Mouse (Mus musculus) A20 (cell line): ENCODE measurements around the gene Tbc1d14.
A peak's percentile ranks its signal among the peaks of the same experiment; 100 is the strongest.

ENCODE experiments used
- DNase-seq: peaks from one replicate; pipeline ENCODE4 v3.0.0-alpha.2; 2011; ENCODE audit warnings: low read depth, low spot score

Tbc1d14 gene

GRCm38 (mm10) chr5:36556289-36556688 lies 36.8 kb downstream of the Tbc1d14 start:
- DNase-seq: no peak

- no peak for DNase-seq
Observed at GRCm38 (mm10) chr5:36554496-36554895, 38.6 kb downstream of the Tbc1d14 start.

- DNase-seq: peak; percentile 74
Observed at GRCm38 (mm10) chr5:36553886-36554285, 39.2 kb downstream of the Tbc1d14 start.

DNA sequence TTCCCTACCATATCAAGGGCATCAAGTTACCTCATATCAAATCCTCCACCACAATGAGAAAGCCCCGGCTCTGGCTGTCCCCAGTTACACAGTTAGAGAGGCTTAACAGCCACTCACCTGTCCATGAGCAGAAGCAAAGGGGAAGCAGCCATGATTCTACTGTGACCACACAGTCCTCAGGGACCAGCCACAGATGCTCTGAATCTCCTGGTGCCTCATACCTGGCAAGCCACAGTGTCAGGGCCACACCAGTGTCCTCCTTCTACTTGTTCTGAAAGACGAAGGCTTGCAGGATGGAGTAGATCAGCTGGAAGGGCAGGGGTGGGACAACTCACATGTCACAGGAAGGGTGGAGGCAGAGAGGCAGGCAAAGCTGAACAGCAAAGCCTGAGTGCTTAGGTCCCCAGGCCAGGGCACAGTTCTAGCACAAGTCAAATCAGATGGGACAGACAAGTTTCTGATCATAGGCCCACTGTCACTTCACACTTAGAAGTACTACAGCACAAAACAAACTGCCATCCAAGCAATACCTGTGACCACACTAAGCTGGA lies 39.9 kb downstream of the Tbc1d14 start:
- DNase-seq: peak; percentile 54

DNA sequence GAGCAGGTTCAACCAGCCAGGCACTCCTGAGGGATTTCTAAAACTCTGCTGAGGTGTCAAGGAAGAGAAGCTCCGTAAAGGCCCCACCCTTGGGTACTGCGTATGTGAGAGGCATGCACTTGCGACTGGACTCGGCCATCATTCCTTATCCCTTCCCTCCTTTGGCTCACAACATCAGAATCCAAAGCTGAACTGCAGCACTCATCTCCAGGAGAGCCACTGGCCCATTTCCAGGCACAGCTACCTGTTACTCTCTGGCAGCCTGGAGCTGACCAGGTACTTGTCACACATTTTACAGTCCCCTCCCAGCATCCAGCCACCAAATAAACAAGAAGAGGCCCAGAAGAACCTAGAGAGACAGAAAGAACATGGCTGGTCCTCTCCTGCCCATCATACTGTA lies 40.7 kb downstream of the Tbc1d14 start:
- no peak for DNase-seq

DNA sequence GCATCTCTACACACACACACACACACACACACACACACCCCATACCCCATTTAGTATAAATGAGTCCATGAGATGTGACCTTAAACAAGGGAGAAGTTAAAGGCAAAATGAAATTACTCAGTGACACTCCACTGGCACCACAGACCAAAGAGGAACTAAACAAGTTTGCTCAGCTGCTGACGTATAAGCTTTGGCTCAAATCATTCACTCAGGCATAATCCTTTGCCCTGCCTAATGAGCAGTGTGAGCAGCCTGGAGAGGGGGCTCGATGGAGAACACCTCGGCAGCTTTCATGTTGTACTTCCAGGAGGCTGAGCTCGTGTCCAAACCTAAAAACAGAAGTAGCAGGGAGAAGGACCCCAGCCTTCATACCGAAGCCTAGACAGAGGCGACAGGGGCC lies 43.8 kb downstream of the Tbc1d14 start:
- DNase-seq: peak; percentile 82

GRCm38 (mm10) chr5:36544765-36545164 lies 48.3 kb downstream of the Tbc1d14 start:
- no peak for DNase-seq

DNA sequence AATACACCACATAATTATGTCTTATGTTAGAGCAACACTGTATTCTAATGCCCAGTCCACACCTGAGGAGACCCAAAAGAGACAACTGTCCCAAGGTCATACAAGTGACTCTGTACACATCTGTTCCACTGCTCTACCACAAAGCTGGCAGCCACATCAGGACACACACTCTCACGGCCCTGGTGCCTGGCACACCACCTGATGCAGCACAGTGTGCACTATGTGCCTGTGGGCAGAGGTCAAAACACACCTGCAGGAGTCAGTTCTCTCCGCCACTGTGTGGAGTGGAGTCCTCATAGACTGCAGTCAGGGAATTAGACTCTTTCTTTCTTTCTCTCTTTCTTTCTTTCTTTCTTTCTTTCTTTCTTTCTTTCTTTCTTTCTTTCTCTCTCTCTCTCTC lies 52.1 kb downstream of the Tbc1d14 start:
- DNase-seq: no peak

GRCm38 (mm10) chr5:36538576-36539187 lies 54.4 kb downstream of the Tbc1d14 start:
- peak; percentile 84 for DNase-seq

DNA sequence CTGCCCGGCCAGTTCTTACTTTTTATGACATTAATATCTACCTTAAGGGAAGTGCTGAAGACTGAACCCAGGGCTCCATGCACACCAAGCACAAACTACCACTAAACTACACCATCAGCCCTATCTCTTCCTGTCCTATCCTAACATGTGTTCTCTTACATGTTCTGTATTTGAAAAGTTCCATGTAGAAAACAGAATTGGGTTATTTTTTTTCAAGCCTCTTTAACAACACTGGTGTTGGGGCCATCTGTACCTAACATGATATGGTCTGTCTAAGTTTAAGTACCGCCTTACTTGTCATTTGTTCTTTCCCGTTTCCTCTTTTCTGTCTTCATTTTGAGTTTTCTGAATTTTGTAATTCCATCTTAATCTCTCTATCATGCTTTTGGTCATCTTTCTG lies 56.7 kb downstream of the Tbc1d14 start:
- DNase-seq: peak; percentile 73

- DNase-seq: peak; percentile 74
Observed at GRCm38 (mm10) chr5:36535438-36536176, 57.5 kb downstream of the Tbc1d14 start.

DNA sequence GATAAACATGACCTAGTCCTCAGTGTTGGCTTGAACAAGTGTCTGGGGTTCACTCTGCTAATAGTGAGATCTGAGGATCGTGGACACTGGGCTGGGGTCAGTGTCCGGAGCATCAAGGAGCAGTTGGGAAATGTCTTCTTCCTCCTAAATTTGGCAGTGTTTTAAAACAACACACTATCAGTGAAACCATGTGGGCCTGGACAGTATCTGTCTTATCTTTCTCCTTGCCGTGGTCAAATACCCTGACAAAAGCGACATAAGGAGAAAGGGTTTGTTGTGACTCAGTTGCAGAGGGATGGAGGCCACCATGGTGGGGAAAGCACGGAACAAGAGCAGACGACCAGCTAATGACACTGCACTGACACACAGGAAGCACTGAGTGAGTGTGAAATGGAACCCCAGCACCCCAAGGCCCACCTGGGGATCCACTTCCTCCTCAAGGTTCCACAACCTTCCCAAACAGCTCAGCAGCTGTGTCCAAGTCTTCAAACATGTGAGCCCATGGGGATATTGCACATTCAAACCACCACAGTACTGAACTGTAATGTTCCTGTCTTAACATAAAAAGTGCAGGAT lies 58.5 kb downstream of the Tbc1d14 start:
- peak; percentile 69 for DNase-seq

DNA sequence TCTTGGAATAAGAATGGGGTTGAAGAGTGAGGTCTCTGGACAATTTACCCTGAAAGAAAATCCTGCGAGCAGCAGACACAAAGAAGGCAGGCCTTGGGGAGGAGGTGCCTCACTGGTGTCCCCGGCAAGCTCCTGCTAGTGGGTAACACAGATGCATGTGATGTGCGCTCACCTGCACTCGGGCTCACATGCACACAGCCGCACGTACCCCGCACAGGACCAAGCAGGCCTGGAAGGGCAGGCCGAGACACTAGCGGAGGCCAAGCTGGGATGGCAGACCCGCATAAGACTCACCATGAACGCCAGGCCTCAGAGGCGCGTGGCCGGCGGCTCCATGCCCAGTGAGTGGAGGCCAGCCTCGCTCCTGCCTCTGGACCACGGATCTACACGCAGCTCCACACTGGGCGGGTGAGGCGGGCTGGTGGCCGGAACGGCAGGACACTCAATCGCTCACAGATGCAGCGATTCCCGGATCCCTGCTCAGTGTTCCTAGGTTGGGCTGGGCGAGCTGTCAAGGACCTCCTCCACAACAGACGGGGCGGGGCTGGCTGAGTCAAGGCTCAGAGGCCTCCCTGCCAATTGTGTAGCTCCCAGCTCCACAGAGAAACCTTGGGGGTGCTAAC lies 62.8 kb downstream of the Tbc1d14 start:
- DNase-seq: peak; percentile 87

- DNase-seq: no peak
Observed at GRCm38 (mm10) chr5:36529698-36530097, 63.4 kb downstream of the Tbc1d14 start.

DNA sequence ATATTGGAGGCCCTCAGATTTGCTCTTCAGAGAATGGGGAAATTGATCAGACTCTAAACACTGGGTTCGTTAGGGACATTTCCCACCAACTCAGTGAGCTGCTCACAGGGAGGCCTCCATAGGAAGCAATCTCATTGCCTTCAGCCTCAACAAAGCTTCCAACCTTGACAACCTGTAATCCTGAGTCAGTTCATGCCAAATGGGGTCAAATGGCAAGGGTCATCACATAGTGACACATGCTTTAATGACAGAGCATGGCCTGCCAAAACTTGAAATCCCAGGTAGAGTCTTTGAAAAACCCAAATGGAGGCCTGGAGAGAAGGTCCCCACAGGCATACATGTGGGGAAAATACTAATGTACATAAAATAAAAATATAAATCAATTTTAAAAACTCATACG lies 66.2 kb downstream of the Tbc1d14 start:
- no peak for DNase-seq

DNA sequence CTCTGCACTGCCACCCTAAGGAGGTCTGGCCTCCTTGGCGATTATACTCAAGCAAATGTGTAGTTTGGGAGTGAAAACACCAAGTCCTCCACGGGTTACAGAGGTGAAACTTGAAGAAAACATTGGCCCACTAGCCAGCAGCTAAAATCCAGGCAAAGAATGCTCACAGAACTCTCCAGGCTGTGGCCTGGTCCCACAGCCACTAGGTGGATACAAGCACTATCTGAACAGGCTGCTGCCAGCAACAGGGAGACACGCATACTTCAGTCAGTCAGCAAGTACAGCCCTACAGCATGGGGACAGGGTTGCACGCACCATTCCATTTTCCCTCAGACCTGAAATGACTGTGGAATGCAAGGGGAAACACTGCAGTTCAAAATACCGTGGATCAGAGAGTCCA lies 66.8 kb downstream of the Tbc1d14 start:
- DNase-seq: peak; percentile 35

DNA sequence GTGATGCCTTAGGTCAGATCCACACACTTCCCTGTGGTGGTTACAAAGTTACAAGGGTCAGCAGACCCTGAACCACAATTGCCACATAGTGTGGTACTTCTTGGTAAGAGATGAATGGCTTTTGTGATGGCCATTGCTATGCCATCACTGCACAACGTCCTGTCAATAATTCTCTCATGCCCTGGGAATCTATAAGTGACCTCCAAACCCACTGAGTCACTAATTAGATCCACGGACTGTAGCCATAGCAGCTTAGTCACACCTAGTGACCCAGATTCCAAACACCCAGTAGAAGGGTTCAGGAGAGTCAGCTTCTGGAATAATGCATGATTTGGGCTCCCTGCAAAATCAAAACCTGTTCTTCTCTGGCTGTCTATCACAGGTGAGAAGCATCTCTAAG lies 67.9 kb downstream of the Tbc1d14 start:
- no peak for DNase-seq

GRCm38 (mm10) chr5:36523219-36523703 lies 69.8 kb downstream of the Tbc1d14 start:
- DNase-seq: no peak

DNA sequence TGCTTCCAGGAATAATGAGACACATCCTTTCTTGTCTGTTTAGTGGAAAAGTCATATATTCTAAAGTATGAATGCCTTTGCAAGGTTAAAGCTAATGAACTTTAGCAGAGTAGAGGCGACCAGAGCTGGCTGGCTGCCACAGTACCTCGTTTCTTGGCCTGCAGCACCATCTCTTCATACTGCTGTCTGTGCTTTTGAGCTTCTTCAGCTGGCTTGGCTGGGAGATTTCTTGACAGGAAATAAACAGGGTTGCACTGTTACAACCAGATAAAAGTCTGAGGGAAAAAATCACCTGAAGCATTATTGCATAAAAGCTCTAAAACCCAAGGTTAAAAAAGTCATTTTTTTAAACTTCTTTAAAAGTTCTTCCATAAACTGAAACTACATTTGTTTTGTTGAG lies 70.3 kb downstream of the Tbc1d14 start:
- DNase-seq: no peak

- DNase-seq: no peak
Observed at GRCm38 (mm10) chr5:36519751-36520150, 73.3 kb downstream of the Tbc1d14 start.

DNA sequence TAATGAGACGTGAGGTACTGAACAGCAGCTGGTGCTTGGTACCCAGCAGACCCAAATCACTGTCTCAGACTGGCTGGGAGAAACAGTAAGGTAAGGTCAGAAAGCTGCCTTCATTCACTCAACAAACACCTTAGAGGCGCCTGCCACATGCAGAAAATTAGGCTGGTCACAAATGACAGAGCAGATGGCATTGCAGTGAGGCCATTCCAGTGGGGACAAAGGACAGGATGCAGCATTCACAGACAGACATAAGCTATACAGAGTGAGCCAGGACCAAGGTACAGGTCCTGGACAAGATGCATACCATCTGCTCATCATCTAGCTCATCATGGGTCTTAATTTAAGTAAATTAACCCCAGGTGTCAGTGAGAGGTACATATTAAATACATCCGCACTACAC lies 75.5 kb downstream of the Tbc1d14 start:
- DNase-seq: no peak

GRCm38 (mm10) chr5:36515558-36515957 lies 77.5 kb downstream of the Tbc1d14 start:
- DNase-seq: no peak
